Mouse (Mus musculus) ES-E14 (cell line): ENCODE measurements around the gene Haghl.

ENCODE experiments used
- CHD2 ChIP-seq: IDR thresholded peaks from 2 replicates; pipeline ENCODE4 v1.6.1; 2014; ENCODE audit warnings: mild to moderate bottlenecking, low read depth, low read length, inconsistent platforms
- HCFC1 ChIP-seq: IDR thresholded peaks from 2 replicates; pipeline ENCODE4 v1.6.1; 2012; ENCODE audit warnings: low read length, inconsistent platforms, borderline replicate concordance; ENCODE audit not compliant: insufficient read depth
- ZNF384 ChIP-seq: IDR thresholded peaks from 2 replicates; pipeline ENCODE4 v1.6.1; 2012; ENCODE audit warnings: low read depth, low read length, inconsistent platforms

GRCm38 (mm10) chr17:25786280-25786679, 807 bp upstream of the Haghl start, which contains the start of gene Ccdc78:
- no peak for TF ChIP-seq HCFC1
- TF ChIP-seq CHD2, result no peak
- no peak for TF ChIP-seq ZNF384
